Mouse (Mus musculus): Measurements from ENCODE around the gene Insig2. TPM values are rescaled to one million over a fixed set of nuclear protein-coding genes. Genes with fewer than 3 reads are reported as not detected.

Insig2 gene
- polyA plus RNA-seq, 1 experiment from 2014 or later, result 34.5 TPM

DNA sequence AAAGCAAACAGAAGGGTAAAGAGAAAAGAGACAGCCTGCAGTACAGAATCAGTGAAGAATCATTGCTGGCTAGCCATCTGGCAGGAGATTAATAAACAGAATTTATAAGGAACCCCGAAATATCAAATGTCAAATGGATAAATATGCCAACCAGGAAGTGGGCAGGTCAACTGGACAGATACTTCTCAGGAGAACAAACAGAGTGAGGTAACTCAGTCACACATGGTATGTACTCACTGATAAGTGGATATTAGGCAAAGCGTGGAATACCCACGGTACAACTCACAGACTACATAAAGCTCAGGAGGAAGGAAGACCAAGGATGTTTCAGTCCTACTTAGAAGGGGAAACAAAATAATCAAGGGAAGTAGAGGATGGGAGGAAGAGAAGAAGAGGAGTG is 18.6 kb upstream of the Insig2 start:
- no peak overlapping the region for H3K27ac ChIP-seq (ENCODE audit: poor library complexity, severe bottlenecking)
- H3K36me3 ChIP-seq, result no peaks in the 10 kb centered on the region
- no peak overlapping the region for H3K4me3 ChIP-seq
- no peak overlapping the region for H3K9ac ChIP-seq
- WGBS, result 56% methylated on average over 3 of the region's 3 CpGs
- no peaks in the 10 kb centered on the region for H3K27me3 ChIP-seq (replicated peaks)
- no peaks in the 10 kb centered on the region for H3K9me3 ChIP-seq (replicated peaks)
- no peaks in the 10 kb centered on the region for H3K4me1 ChIP-seq (replicated peaks)
- H3K4me2 ChIP-seq, result no peak overlapping the region
- ATAC-seq (ENCODE audit: insufficient number of reproducible peaks, low FRiP score), result no peak

DNA sequence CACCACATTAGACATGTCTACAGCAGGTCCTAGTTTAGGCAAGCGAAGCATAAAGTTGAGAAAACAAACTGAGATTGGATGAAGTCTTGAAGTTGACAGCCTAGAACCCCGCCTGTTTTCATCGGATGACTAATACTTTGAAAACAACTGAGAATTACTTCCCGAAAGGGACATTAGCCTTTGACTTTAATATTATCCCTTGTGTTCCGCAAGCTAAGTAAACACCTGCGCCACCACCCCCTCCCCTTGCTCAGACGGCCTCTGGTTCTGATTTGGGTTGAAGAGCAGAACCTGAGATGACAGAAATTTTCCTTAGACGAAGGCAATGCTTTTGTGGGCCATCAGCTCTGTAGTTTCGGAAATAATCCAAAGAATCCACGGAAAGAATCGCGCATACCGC is 18.2 kb upstream of the Insig2 start:
- no peaks in the 10 kb centered on the region for H3K36me3 ChIP-seq
- no peaks in the 10 kb centered on the region for H3K9me3 ChIP-seq (replicated peaks)
- WGBS, result 80% methylated on average over 13 of the region's 13 CpGs
- no peak overlapping the region for H3K4me2 ChIP-seq
- no peak overlapping the region for H3K27ac ChIP-seq (ENCODE audit: poor library complexity, severe bottlenecking)
- H3K4me3 ChIP-seq, result no peak overlapping the region
- no peak for ATAC-seq (ENCODE audit: insufficient number of reproducible peaks, low FRiP score)
- H3K27me3 ChIP-seq (replicated peaks), result no peaks in the 10 kb centered on the region
- H3K4me1 ChIP-seq (replicated peaks), result no peaks in the 10 kb centered on the region
- H3K9ac ChIP-seq, result no peak overlapping the region

DNA sequence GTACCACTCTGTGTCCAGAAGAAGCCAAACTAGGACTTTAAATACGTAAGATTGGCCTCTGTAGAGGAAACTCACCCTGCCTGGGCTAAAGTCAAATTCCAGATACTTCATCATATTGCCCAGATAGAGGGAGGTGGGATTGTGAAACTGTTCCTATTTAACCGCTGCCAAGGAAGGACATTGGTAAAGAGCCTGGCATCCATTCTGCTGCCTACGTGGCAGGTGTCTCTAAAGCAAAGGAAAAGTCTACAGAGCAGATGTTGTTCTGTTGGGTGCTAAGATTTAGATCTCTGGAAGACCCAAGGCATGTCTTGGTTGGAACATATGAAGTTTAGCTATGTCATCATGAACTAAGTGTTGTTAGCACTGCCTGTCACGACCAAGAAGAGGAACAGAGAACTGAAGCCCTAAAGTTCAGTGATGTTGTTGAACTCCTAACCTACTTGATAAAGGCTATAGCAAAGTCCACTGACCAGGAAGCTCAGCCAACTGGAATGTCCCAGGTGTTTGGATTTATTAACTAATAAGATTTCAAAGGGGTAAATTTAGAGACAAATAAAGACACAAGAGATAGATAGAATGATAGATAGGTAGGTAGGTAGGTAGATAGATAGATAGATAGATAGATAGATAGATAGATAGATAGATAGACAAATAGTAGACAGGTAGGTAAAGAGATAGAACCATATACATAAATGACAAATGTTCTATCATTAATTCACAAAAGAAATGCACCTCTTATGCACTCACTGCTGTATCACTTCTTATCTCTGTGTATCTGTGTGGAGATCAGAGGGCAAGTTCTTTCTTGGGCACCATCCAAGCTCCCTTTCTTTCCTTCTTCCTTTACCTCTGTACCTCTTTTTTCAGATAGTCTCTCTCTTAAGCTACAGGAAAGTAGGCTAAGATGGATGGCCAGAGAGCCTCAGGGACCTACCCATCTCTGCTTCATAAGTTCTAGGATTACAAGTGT is 16.8 kb upstream of the Insig2 start:
- Histone ChIP-seq H3K9ac (no peak overlapping the region), H3K4me2 (no peak overlapping the region), H3K27ac (ENCODE audit: poor library complexity, severe bottlenecking) (no peak overlapping the region), H3K4me1 (replicated peaks) (no peaks in the 10 kb centered on the region), H3K27me3 (replicated peaks) (no peaks in the 10 kb centered on the region), H3K9me3 (replicated peaks) (no peaks in the 10 kb centered on the region), H3K36me3 (no peaks in the 10 kb centered on the region), H3K4me3 (no peak overlapping the region)
- no peak for ATAC-seq (ENCODE audit: insufficient number of reproducible peaks, low FRiP score)
- WGBS, result 78% methylated on average over 4 of the region's 4 CpGs

DNA sequence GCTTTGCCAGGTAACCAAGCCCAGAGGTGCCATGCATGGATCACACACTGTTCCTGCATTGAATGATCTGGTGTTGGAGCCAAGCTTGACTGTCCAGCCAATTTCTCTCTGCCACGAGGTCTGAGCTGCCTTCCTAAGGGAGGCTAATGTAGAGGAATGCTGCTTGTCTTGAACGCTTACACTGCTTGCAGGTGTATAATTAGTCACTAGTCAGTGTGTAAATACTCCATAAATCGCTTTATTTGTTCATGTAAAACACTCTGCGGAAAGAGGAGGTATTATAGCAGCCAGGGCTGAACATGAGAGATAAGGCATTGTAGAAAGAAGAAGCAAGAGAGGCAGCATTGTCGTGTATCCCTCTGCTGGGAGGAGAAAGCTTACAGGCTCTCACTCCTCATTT is 11.6 kb upstream of the Insig2 start:
- WGBS, result 57% methylated on average over 5 of the region's 5 CpGs
- Histone ChIP-seq H3K9me3 (replicated peaks) (no peaks in the 10 kb centered on the region), H3K27ac (ENCODE audit: poor library complexity, severe bottlenecking) (no peak overlapping the region), H3K36me3 (no peaks in the 10 kb centered on the region), H3K4me2 (no peak overlapping the region), H3K4me3 (no peak overlapping the region), H3K27me3 (replicated peaks) (no peaks in the 10 kb centered on the region), H3K4me1 (replicated peaks) (no peaks in the 10 kb centered on the region), H3K9ac (no peak overlapping the region)
- ATAC-seq (ENCODE audit: insufficient number of reproducible peaks, low FRiP score), result no peak

DNA sequence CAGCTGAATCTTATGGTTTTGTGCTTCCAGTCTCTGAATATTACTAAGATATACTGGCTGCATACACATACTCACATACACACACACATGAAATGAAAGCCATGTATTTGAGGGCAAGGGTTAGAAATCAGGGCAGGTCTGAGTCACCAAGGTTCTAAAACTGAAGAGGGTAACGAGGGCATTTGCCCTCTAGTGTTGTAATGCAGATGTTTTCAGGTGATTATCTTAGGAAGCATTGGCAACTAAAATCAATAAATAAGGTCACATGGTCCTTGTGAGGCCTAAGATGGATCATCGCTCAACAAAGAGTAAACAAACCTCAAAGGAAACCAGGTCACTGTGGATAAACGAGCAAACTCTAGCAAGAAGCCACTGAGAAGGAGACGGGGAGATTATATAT is 3.4 kb upstream of the Insig2 start:
- no peaks in the 10 kb centered on the region for H3K27me3 ChIP-seq (replicated peaks)
- H3K4me1 ChIP-seq (replicated peaks), result no peaks in the 10 kb centered on the region
- no peak overlapping the region for H3K27ac ChIP-seq (ENCODE audit: poor library complexity, severe bottlenecking)
- WGBS, result 72% methylated on average over 4 of the region's 4 CpGs
- H3K36me3 ChIP-seq, result peaks cover 5% of the 10 kb centered on the region; the same call in 1 of the 2 replicates
- no peak overlapping the region for H3K4me3 ChIP-seq
- H3K4me2 ChIP-seq, result no peak overlapping the region
- H3K9me3 ChIP-seq (replicated peaks), result 0 out of 2 replicates have a peak, but pooled peaks cover 3% of the 10 kb centered on the region
- no peak overlapping the region for H3K9ac ChIP-seq
- ATAC-seq (ENCODE audit: insufficient number of reproducible peaks, low FRiP score), result no peak

DNA sequence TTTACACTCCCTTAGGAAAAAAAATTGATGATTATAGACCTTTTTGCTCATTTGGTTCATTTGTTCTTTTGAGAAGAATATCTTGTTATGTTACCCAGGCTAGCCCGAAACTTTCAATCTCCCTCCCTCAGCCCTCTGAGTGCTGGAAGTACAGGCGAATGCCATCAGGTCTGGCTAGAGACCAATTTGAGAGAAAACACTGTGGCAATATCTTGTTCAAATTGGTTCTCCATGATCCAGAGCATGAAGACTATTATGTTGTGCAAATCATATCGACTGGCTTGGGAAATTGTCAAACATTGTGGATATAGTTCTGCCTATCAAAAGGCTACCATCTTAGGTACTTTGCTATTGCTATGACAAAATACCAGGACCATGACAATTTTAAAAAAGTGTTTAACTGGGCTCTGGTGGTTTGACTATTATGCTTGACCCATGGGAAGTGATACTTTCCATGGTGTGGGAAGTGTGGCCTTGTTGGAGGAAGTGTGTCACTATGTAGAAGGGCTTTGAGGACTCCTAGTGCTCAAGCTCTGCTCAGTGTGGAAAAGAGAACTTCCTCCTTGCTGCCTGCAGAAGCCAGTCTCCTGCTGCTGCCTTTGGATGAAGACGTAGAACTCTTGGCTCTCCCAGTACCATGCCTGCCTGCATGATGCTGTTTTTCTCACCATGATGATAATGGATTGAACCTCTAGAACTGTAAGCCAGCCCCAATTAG is 1.8 kb upstream of the Insig2 start:
- Histone ChIP-seq H3K4me1 (replicated peaks) (0 out of 2 replicates have a peak, but pooled peaks cover 4% of the 10 kb centered on the region), H3K9ac (no peak overlapping the region), H3K4me2 (no peak overlapping the region), H3K27ac (ENCODE audit: poor library complexity, severe bottlenecking) (no peak overlapping the region), H3K36me3 (peaks cover 5% of the 10 kb centered on the region; the same call in 1 of the 2 replicates), H3K4me3 (no peak overlapping the region), H3K9me3 (replicated peaks) (0 out of 2 replicates have a peak, but pooled peaks cover 3% of the 10 kb centered on the region), H3K27me3 (replicated peaks) (no peaks in the 10 kb centered on the region)
- WGBS, result 86% methylated on average over 4 of the region's 4 CpGs
- ATAC-seq (ENCODE audit: insufficient number of reproducible peaks, low FRiP score), result no peak

DNA sequence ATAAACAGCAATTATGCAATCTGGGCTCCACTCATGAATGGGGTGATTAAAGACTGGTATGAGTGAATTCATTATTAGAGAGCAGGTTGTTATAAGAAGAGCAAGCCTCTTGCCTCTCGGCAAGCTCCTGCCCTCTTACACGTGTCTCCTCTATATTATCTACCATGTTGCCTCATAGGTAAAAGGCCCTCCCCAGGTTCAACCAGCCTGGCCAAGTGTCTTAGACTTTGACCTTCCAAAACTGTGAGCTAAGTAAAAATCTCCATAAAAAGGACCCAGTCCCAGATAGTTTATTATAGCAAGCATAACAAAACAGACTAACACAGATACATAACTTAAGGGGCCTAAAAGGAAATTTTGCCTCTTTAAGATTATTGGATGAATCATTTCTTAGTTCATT is 1.8 kb downstream of the Insig2 start:
- Histone ChIP-seq H3K36me3 (peaks cover 5% of the 10 kb centered on the region; the same call in 1 of the 2 replicates), H3K4me1 (replicated peaks) (peaks cover 17% of the 10 kb centered on the region)

DNA sequence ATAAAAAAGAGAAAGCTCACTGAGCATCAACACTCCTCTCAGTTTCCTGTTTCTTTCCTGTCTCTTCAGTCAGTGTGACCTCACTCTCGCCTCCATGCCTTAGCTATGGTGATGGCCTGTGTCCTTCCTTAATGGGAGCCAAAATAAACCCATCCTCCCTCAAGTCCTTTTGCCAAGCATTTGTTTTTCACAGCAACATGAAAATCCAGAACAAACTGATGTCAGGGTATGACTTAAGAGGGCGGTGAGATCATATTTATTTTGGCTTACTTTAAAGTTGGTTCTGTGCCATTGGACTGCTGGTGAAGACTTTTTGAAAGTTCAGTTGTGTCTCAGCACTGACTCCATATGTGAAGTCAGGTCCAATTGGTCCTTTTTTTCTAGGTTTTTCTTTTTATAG is 3.0 kb downstream of the Insig2 start:
- Histone ChIP-seq H3K4me3 (no peak overlapping the region), H3K27me3 (replicated peaks) (no peaks in the 10 kb centered on the region), H3K9ac (no peak overlapping the region), H3K27ac (ENCODE audit: poor library complexity, severe bottlenecking) (peak overlapping the region; percentile 38; the same call in 1 of the 2 replicates), H3K4me1 (replicated peaks) (peaks cover 17% of the 10 kb centered on the region), H3K36me3 (peaks cover 1% of the 10 kb centered on the region; the same call in 1 of the 2 replicates), H3K4me2 (no peak overlapping the region), H3K9me3 (replicated peaks) (no peaks in the 10 kb centered on the region)
- ATAC-seq (ENCODE audit: insufficient number of reproducible peaks, low FRiP score), result no peak
- WGBS, result 54% methylated on average over 2 of the region's 2 CpGs

More for the DNA sequence above, 1.8 kb downstream of the Insig2 start:
- Histone ChIP-seq H3K4me2 (no peak overlapping the region), H3K9ac (no peak overlapping the region), H3K4me3 (no peak overlapping the region), H3K27ac (ENCODE audit: poor library complexity, severe bottlenecking) (no peak overlapping the region), H3K27me3 (replicated peaks) (no peaks in the 10 kb centered on the region), H3K9me3 (replicated peaks) (no peaks in the 10 kb centered on the region)
- 94% methylated on average over 2 of the region's 2 CpGs for WGBS
- no peak for ATAC-seq (ENCODE audit: insufficient number of reproducible peaks, low FRiP score)

DNA sequence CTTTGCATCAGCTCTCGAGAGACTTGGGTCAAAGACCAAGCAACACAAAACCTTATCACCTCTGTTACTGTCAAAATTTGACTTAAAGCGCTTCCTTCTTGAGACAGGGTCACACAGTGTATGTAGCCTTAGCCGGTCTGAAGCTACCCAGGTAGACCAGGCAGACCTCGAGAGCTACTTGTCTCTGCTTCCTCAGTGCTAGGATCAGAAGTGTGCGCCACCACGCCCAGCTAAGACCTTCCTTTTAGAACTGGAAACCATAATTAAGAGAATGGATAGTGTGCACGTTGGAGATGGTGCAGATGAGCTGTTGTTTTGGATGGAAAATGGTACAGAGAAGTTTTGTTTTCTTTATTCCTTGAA is 4.2 kb downstream of the Insig2 start:
- Histone ChIP-seq H3K4me1 (replicated peaks) (peaks cover 17% of the 10 kb centered on the region), H3K27me3 (replicated peaks) (no peaks in the 10 kb centered on the region), H3K36me3 (no peaks in the 10 kb centered on the region), H3K9ac (peak overlapping the region; percentile 88), H3K4me2 (peak overlapping the region; percentile 85), H3K27ac (ENCODE audit: poor library complexity, severe bottlenecking) (peak overlapping the region; percentile 96), H3K4me3 (peak overlapping the region; percentile 98), H3K9me3 (replicated peaks) (no peaks in the 10 kb centered on the region)
- peak; percentile 61 for ATAC-seq (ENCODE audit: insufficient number of reproducible peaks, low FRiP score)
- 3% methylated on average over 7 of the region's 7 CpGs for WGBS

DNA sequence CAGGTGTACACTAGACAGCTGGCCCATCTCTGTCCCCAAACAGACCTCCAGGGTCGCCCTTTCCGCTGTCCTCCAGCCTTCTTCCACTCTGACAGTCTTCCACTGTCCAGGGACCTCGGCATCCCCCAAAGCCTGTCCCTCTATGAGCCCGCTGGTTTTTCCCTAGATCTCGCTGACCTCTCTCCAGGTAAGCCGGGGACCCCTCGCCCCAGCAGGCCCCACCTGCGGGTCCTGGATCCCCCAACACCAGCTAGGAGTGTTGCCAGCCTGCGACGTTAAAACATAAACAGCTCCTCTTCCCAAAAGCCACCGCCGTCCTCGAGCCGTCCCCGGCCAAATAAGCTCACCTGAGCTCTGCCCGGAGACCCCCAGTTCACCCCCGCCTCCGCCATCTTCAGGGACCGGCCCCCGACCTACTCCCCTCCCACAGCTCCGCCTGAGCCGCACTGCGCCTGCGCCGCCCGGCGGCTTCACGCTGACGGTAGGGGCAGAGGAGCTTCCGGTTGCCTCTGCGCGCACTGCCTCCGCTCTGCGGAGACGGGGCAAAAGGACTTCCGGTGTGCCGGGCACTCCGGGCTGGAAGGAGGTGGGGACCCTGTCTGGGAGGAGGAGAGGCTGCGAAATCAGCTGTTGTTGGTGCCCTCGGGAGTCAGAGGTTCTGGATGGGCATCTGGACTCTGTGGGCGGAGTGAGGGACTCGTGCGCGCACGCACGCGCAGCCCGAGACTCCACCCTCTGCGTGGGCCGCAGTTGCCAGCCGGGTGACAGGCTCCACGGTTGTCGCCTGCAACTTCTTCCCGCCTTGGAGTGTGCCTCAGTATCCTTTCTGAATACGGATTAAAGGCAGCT is 4.8 kb downstream of the Insig2 start:
- H3K4me2 ChIP-seq, result peak overlapping the region; percentile 85
- peak overlapping the region; percentile 98 for H3K4me3 ChIP-seq
- no peaks in the 10 kb centered on the region for H3K36me3 ChIP-seq
- no peaks in the 10 kb centered on the region for H3K9me3 ChIP-seq (replicated peaks)
- peak; percentile 98 for ATAC-seq (ENCODE audit: insufficient number of reproducible peaks, low FRiP score)
- H3K4me1 ChIP-seq (replicated peaks), result peaks cover 17% of the 10 kb centered on the region
- peak overlapping the region; percentile 88 for H3K9ac ChIP-seq
- H3K27ac ChIP-seq (ENCODE audit: poor library complexity, severe bottlenecking), result peak overlapping the region; percentile 96
- WGBS, result under 1% methylated on average over 55 of the region's 55 CpGs
- no peaks in the 10 kb centered on the region for H3K27me3 ChIP-seq (replicated peaks)

Measured in heart, embryonic 12.5 days (tissue).